Mouse (Mus musculus) ES-E14 (cell line): ENCODE data around the gene Trim47. TPM values are rescaled to one million over a fixed set of nuclear protein-coding genes. Genes with fewer than 3 reads are reported as not detected.
A peak's percentile ranks its signal among the peaks of the same experiment; 100 is the strongest.

Source experiments
- DNase-seq: peaks from one replicate; pipeline ENCODE4 v3.0.0-alpha.2; 2013; ENCODE audit warnings: low read depth, low spot score
- H3K27ac ChIP-seq: 2 replicates; pipeline ENCODE4 v1.5.1; 2012; ENCODE audit warnings: low read depth, mild to moderate bottlenecking, low read length, moderate library complexity, mixed read lengths; ENCODE audit not compliant: poor library complexity, insufficient read depth, severe bottlenecking
- H3K36me3 ChIP-seq: 2 replicates; pipeline ENCODE4 v1.6.1; 2012; ENCODE audit warnings: mild to moderate bottlenecking, low read length, moderate library complexity, mixed read lengths; ENCODE audit not compliant: control insufficient read depth, poor library complexity, insufficient read depth, severe bottlenecking
- H3K4me1 ChIP-seq, 2 experiments: fragments of 150-350 bp in 1 of 2; sonication (generic) in 1 of 2; 2 replicates each; pipeline ENCODE4 v1.6.1; 2012; ENCODE audit warnings: low read length in 2 of 2, mild to moderate bottlenecking in 1 of 2, mixed read lengths in 1 of 2; ENCODE audit not compliant: control insufficient read depth in 2 of 2, insufficient read depth in 2 of 2, poor library complexity in 1 of 2
- H3K4me3 ChIP-seq, 2 experiments: fragments of 150-350 bp in 1 of 2; sonication (generic) in 1 of 2; 2 replicates each; pipeline ENCODE4 v1.5.1; 2012; ENCODE audit warnings: low read length in 2 of 2, low read depth in 1 of 2, mild to moderate bottlenecking in 1 of 2, mixed read lengths in 1 of 2; ENCODE audit not compliant: insufficient read depth in 1 of 2, poor library complexity in 1 of 2, severe bottlenecking in 1 of 2
- H3K9ac ChIP-seq: 2 replicates; pipeline ENCODE4 v1.6.1; 2012; ENCODE audit warnings: low read depth, mild to moderate bottlenecking, low read length, mixed read lengths; ENCODE audit not compliant: poor library complexity, insufficient read depth, severe bottlenecking
- H3K9me3 ChIP-seq: fragments of 150-350 bp; sonication (generic); 2 replicates; pipeline ENCODE4 v1.6.1; 2012; ENCODE audit warnings: low read depth, mild to moderate bottlenecking, low read length; ENCODE audit not compliant: control insufficient read depth, insufficient read depth
- CHD2 ChIP-seq: IDR thresholded peaks from 2 replicates; pipeline ENCODE4 v1.6.1; 2014; ENCODE audit warnings: mild to moderate bottlenecking, low read depth, low read length, inconsistent platforms
- HCFC1 ChIP-seq: IDR thresholded peaks from 2 replicates; pipeline ENCODE4 v1.6.1; 2012; ENCODE audit warnings: low read length, inconsistent platforms, borderline replicate concordance; ENCODE audit not compliant: insufficient read depth
- MAFK ChIP-seq: IDR thresholded peaks from 2 replicates; pipeline ENCODE4 v1.6.1; 2014; ENCODE audit warnings: mild to moderate bottlenecking, low read depth, low read length, inconsistent platforms; ENCODE audit not compliant: insufficient read depth
- ZC3H11A ChIP-seq: IDR thresholded peaks from 2 replicates; pipeline ENCODE4 v1.6.1; 2012; ENCODE audit warnings: low read depth, mild to moderate bottlenecking, inconsistent platforms, low read length, borderline replicate concordance
- ZNF384 ChIP-seq: IDR thresholded peaks from 2 replicates; pipeline ENCODE4 v1.6.1; 2012; ENCODE audit warnings: low read depth, low read length, inconsistent platforms
- in situ Hi-C, 2 experiments: fragments of 600-800 bp; cut with MboI; formaldehyde crosslinking; loops; one replicate each; pipeline ENCODE4 v1.15.1; 2025; ENCODE audit warnings: low sequenced_read_pairs in 2 of 2, inconsistent platforms in 1 of 2; ENCODE audit not compliant: unreplicated experiment in 2 of 2
- total RNA-seq: library from RNA; depleted of rRNA; stranded (reverse); fragments of 300-350 nt; gene quantifications from 2 replicates; pipeline ENCODE4 v1.2.3, GENCODE M21; 2012

The Trim47 gene
- total RNA-seq, 1 experiment = 3.3 TPM

- Histone ChIP-seq H3K9ac (peak overlapping the region; percentile 63), H3K4me3 (peak overlapping the region in 1 of 2 experiments; percentile 31; a peak in 2 of 4 replicates)
Measured at GRCm38 (mm10) chr11:116142211-116142991, 15.4 kb upstream of the Trim47 start.

GRCm38 (mm10) chr11:116138468-116139138, 11.6 kb upstream of the Trim47 start, which contains the start of gene Mrpl38:
Gene Mrpl38, minus strand, starts transcription at chr11:116138868.
- DNase-seq = peak; percentile 97
- Histone ChIP-seq H3K4me1 (peaks cover 3 to 22% of the 10 kb centered on the region in 2 experiments; a peak in 2 of 4 replicates), H3K9me3 (no peaks in the 10 kb centered on the region), H3K36me3 (peaks cover 22% of the 10 kb centered on the region), H3K27ac (peak within 1 kb of the TSS; percentile 72; the same call in 1 of the 2 replicates), H3K9ac (peak within 1 kb of the TSS; percentile 98), H3K4me3 (peak within 1 kb of the TSS; percentile 94 to 98)
- in situ Hi-C loops = no loop called here
- 0 out of 2 replicates have a peak, but pooled peaks have one; percentile 49 for TF ChIP-seq HCFC1
- TF ChIP-seq CHD2 = 0 out of 2 replicates have a peak, but pooled peaks have one; percentile 20
- TF ChIP-seq ZC3H11A = no peak
- 0 out of 2 replicates have a peak, but pooled peaks have one; percentile 5 for TF ChIP-seq MAFK
- TF ChIP-seq ZNF384 = no peak

More at GRCm38 (mm10) chr11:116142211-116142991, 15.4 kb upstream of the Trim47 start:
- Histone ChIP-seq H3K36me3 (peaks cover 1% of the 10 kb centered on the region; the same call in 1 of the 2 replicates), H3K4me1 (peaks cover 1 to 28% of the 10 kb centered on the region in 2 experiments; a peak in 2 of 4 replicates), H3K27ac (peak overlapping the region; percentile 86), H3K9me3 (no peaks in the 10 kb centered on the region)
- DNase-seq = no peak
- peak; percentile 95 for TF ChIP-seq MAFK
- no peak for TF ChIP-seq CHD2
- in situ Hi-C loops = no loop called here

- peak overlapping the region; percentile 94 to 98 for H3K4me3 ChIP-seq
- no peaks in the 10 kb centered on the region for H3K9me3 ChIP-seq
- peaks cover 3 to 18% of the 10 kb centered on the region in 2 experiments; a peak in 2 of 4 replicates for H3K4me1 ChIP-seq
- no peak for TF ChIP-seq ZNF384
- TF ChIP-seq MAFK = no peak
- TF ChIP-seq CHD2 = no peak
- no peak for TF ChIP-seq HCFC1
- no peak for TF ChIP-seq ZC3H11A
- H3K9ac ChIP-seq = peak overlapping the region; percentile 98
- in situ Hi-C loops = no loop called here
- no peak for DNase-seq
- peaks cover 24% of the 10 kb centered on the region for H3K36me3 ChIP-seq
- peak overlapping the region; percentile 72; the same call in 1 of the 2 replicates for H3K27ac ChIP-seq
Measured at GRCm38 (mm10) chr11:116138096-116138467, 11.1 kb upstream of the Trim47 start.

GRCm38 (mm10) chr11:116134171-116134570, 7.2 kb upstream of the Trim47 start:
- in situ Hi-C loops = no loop called here
- Histone ChIP-seq H3K36me3 (peaks cover 39% of the 10 kb centered on the region), H3K4me1 (peaks cover 3 to 17% of the 10 kb centered on the region in 2 experiments; a peak in 2 of 4 replicates)

More at GRCm38 (mm10) chr11:116134171-116134570, 7.2 kb upstream of the Trim47 start:
- DNase-seq = no peak
- H3K27ac ChIP-seq = no peak overlapping the region
- no peaks in the 10 kb centered on the region for H3K9me3 ChIP-seq
- H3K9ac ChIP-seq = no peak overlapping the region
- TF ChIP-seq HCFC1 (no peak), ZC3H11A (no peak), MAFK (no peak), CHD2 (no peak), ZNF384 (no peak)
- H3K4me3 ChIP-seq = no peak overlapping the region
